Mouse (Mus musculus): Measurements from ENCODE around the gene Asb13.

Gene Asb13

GRCm38 (mm10) chr13:3633895-3634811, at the start of gene Asb13:
Asb13 (plus strand) TSS chr13:3634032.
- peak; percentile 93 for DNase-seq

- DNase-seq: no peak
Observed at GRCm38 (mm10) chr13:3590789-3591188, 43.0 kb upstream of the Asb13 start.

GRCm38 (mm10) chr13:3594311-3594710, 39.5 kb upstream of the Asb13 start:
- DNase-seq: no peak

DNA sequence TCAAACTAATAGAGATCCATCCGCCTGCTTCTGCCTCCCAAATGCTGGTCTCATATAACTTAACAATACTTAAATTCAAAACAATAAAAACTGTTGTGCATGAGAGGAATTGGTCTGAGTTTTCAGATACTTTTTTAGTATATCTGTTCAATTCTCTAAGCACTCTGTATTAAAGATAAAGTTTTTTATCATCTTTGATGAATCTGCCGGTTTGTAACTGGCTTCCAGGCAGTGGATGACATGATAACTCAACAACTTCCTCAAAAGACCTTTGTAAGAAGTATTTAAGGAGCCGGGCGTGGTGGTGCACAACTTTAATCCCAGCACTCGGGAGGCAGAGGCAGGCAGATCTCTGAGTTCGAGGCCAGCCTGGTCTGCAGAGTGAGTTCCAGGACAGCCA, 37.6 kb upstream of the Asb13 start:
- no peak for DNase-seq

GRCm38 (mm10) chr13:3609780-3610117, 24.1 kb upstream of the Asb13 start:
- DNase-seq: peak; percentile 31

GRCm38 (mm10) chr13:3610118-3610794, 23.6 kb upstream of the Asb13 start:
- peak; percentile 18 for DNase-seq

DNA sequence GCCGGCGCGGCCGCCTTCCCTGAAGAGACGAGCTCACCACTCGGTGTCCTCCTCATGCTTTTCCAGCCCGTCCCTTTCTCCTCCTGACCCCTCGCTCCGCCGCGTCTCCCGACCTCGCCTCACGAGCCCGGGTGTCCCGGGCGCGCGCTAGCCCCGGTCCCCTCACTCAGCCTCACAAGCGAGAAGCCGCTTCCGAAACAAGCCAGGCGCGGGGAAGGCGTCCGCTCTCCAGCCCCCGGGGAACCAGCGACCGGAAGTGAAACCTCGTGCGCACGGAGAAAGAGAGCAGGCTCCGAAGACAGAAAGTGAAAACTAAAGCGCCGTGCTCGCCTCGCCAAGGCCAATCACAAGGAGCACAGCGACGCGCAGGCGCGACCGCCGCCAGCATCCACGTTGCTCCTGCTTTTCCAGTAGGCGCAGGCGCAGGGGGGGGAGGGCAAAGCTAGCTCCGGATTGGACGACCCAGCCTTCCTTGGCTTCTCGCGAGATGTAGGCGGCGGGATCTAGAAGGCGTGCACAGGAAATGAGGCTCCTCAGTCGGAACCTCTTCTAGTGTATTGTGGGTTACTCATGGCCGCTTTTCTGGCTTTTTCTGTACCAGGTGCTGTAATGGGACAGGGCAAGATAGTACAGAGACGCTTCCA, 22.9 kb upstream of the Asb13 start, which contains the start of gene Fam208b:
Gene Fam208b, minus strand, starts transcription at position 314 of the 644 bp plus-strand sequence.
- DNase-seq: peak; percentile 99

- no peak for DNase-seq
Observed at GRCm38 (mm10) chr13:3627139-3627538, 6.7 kb upstream of the Asb13 start.

DNA sequence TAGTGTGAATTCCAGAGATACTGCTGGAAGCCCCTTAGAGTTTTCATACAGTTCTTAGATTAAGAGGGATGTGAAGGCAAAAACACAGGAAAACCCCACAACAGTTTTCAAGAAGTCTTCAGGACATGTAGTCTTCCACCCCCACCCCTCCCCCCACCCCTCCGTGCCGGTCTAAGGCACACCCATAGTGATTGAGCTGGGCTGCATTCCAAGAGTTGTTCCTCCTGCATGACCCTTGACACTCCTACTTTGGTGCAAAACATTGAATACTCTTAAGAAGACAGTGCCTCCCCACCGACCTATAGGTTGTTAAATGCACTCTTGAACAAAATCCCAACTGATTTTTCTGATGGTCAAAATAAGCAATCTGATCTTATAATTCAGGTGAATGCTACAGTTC, 5.7 kb upstream of the Asb13 start:
- no peak for DNase-seq

GRCm38 (mm10) chr13:3632551-3632950, 1.3 kb upstream of the Asb13 start:
- DNase-seq: no peak

GRCm38 (mm10) chr13:3633131-3633530, 701 bp upstream of the Asb13 start:
- DNase-seq: no peak

DNA sequence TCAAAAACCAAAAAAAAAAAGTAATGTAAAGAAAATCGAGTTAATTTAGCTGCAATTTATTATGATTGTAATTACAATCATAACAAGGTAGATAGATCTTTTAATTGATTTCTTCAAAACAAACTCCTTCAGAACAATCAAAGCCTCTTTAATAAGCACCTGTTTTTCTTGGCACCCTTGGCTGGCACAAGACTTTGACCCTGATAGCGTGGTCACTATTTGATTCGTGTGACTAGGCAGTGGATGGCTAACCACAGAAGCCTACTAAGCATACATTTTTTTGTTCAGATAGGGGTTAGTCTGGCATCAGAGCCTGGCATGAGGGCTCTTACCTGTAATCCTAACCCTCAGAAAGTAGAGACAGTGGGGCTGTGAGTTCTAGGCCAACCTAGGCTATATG, 1.2 kb downstream of the Asb13 start:
- DNase-seq: no peak

DNA sequence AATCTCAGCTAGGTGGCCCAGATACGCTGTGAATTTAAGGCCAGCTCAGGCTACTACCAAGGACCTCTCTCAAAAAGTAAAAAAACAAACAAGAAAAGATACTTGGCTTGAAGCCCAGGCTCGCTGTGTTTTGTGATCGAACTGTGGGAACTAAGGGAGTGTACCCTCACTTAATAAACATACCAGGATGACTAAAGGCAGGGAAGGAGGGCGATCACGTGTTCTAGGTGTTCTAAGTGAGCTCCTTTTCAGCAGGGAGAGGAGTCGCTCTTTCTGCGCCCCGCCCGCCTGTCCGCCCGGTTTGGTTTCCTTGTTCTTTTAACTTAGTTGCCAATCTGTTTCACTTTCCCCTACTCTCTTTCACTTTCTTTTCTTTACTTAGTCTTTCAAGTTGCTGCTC, 3.0 kb downstream of the Asb13 start:
- peak; percentile 81 for DNase-seq

DNA sequence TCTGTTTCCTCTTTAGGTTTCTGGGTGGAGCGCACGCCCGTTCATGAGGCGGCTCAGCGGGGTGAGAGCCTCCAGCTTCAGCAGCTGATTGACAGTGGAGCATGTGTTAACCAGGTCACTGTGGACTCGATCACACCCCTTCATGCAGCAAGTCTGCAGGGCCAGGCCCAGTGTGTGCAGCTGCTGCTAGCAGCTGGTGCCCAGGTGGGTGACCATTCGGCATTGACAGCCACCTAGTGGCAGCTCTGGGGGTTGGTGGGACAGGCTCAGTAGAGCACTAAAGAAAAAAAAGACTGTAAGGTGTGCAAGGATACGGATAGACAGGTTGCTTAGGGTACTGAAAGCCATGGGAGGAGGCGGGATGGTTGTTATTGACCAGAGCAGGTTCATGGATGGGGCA, 8.2 kb downstream of the Asb13 start:
- peak; percentile 73 for DNase-seq

DNA sequence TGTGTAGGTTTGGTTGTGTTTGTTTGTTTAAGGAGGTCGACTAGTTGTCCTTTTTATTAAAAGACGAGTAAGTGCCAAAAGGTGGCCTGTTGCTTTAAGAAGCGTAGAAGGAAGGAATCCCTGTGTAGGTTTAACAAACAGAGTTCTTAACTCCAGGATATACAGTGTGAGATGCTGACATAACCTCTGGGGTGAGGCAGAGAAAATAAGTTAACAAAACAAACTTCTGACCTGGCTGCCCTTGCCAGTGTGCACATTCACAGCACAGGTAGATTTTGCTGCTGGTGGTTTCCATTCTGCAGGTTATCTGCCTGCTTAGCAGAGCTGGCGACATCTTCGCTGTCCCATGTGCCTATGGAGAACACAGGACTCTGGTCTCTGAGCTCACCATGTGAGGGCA, 8.7 kb downstream of the Asb13 start:
- no peak for DNase-seq

GRCm38 (mm10) chr13:3644871-3645270, 11.0 kb downstream of the Asb13 start:
- peak; percentile 78 for DNase-seq

- no peak for DNase-seq
Observed at GRCm38 (mm10) chr13:3645919-3646318, 12.1 kb downstream of the Asb13 start.

- peak; percentile 30 for DNase-seq
Observed at GRCm38 (mm10) chr13:3646566-3646965, 12.7 kb downstream of the Asb13 start.

GRCm38 (mm10) chr13:3650569-3650968, 16.7 kb downstream of the Asb13 start:
- no peak for DNase-seq

DNA sequence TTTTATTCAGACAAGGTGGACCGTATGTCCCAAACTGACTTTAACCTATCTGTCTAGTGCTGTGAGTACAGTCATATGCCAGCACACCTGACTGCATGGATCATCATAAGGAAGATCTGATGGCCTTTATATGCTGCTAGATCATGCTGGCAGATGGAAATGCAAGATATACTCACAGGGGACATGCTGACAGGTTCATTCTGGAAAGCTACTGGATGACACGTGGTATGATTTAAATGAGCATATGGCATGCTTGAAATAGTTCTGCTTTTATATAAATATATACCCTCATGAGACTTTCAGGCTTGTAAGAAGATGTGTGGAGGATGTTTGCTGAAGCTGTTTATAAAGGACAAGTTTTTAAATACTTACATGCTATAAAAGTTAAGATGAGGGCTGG, 20.6 kb downstream of the Asb13 start:
- DNase-seq: no peak

GRCm38 (mm10) chr13:3659163-3660160, 25.6 kb downstream of the Asb13 start:
- peak; percentile 66 for DNase-seq

GRCm38 (mm10) chr13:3664241-3664640, 30.4 kb downstream of the Asb13 start:
- no peak for DNase-seq
